Mouse (Mus musculus) liver, postnatal 0 days (tissue): ENCODE measurements at regions not wholly inside any gene's neighbourhood (a gene's known extent, or its start where the extent isn't known, plus 50 kb on each side); places are given as distances from the start of the nearest gene placed in this dataset.

Experiments used
- CTCF ChIP-seq: sonication (generic); IDR thresholded peaks from 2 replicates; pipeline ENCODE4 v1.5.1; 2016; ENCODE audit warnings: antibody characterized with exemption, low read depth
- EP300 ChIP-seq: IDR thresholded peaks from 2 replicates; pipeline ENCODE4 v1.6.1; 2016; ENCODE audit warnings: antibody characterized with exemption, low read depth, mild to moderate bottlenecking

DNA sequence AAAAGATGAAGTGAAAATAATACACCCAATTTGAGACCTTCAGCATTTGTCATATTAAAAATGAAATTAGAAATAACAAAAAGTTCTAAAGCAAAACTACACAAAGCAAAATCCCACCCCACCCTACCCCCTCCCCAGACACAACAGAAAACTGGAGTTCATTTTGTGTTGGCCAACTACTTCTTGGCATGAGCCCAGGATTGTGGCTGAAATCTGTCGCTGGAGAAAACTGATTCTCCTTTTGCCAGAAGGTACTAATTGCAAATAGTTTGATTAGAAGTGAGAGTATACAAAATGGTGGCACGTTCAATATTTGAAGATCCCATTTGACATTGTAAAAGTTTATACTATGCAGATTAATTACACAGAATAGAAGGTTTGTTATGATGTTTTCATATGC, 426.0 kb downstream of the Ofcc1 start:
- TF ChIP-seq CTCF (no peak), EP300 (no peak)
